Comparison of ENCODE assay signal across 28 mouse cellular contexts in the genomic region with DNA sequence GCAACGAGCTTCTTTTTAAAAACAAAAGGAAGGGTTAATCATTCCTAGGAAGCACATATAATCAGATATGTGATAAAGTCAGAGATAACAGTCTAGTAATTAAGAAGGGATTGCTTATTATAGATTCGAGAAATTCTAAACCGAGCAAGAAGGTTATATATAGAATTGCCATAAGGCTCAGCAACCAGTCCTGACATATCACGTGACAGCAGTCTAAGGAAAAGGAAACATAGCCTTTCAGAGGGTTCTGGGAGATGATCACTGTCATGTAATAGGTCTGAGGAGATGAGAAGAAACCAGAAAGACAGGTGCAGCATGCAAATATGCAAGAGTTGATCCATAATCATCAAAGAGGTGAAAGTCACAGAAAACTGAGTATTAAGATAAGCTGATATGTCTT. TPM values are rescaled to one million over a fixed set of nuclear protein-coding genes. Genes with fewer than 3 reads are reported as not detected.
DNase-seq lines count a peak whose midpoint lies in the region; ATAC-seq and TF ChIP-seq lines count a peak whose summit lies in the region.
"Had no signal": no experiment of that assay in that cellular context is flagged by ENCODE, and none has a peak within 500 bp of the region (broad histone marks: within the 10 kb centered on the region; RNA-seq: fewer than 3 reads in every experiment).

No protein-coding gene starts in this region.

- no peak overlapping the region for H3K27ac ChIP-seq in forebrain, embryonic 13.5 days
- H3K27ac ChIP-seq in forebrain, embryonic 12.5 days: no peak overlapping the region
- peak overlapping the region; percentile 87 for H3K27ac ChIP-seq in embryonic fibroblast, embryonic 13.5 days (ENCODE audit: insufficient read depth, low read length)
- H3K27ac ChIP-seq: embryonic facial prominence, embryonic 13.5 days; heart, embryonic 15.5 days; hindbrain, embryonic 10.5 days; hindbrain, embryonic 13.5 days; intestine, embryonic 15.5 days had no signal

- DNase-seq in frontal cortex, postnatal 14 days (ENCODE audit: low spot score in 2 of 2): no peak
- peak; percentile 44 for DNase-seq in skeletal muscle tissue, adult 2 months (ENCODE audit: low read depth, low spot score)
- no peak for DNase-seq in left cerebral cortex, adult 18-20 months (ENCODE audit: low spot score in 2 of 2)
- DNase-seq: adrenal gland, postnatal 36 days; B cell, adult 2 months; cerebellum, adult 11 months; cerebellum, adult 2 months; cerebellum, adult 9-11 months; cerebellum, postnatal 25 days; gastrocnemius, postnatal 25 days; heart, postnatal 10 days; heart, postnatal 36 days; kidney, adult 11 months had no signal

- no peak overlapping the region for H3K9ac ChIP-seq in forebrain, embryonic 13.5 days
- no peak overlapping the region for H3K9ac ChIP-seq in forebrain, embryonic 12.5 days
- H3K9ac ChIP-seq: embryonic facial prominence, embryonic 13.5 days; heart, embryonic 12.5 days; heart, embryonic 15.5 days; hindbrain, embryonic 13.5 days; intestine, embryonic 15.5 days had no signal

- no peaks in the 10 kb centered on the region for H3K27me3 ChIP-seq in forebrain, embryonic 13.5 days
- H3K27me3 ChIP-seq in forebrain, embryonic 12.5 days: no peaks in the 10 kb centered on the region
- H3K27me3 ChIP-seq: CH12.LX; embryonic facial prominence, embryonic 13.5 days; heart, embryonic 12.5 days; heart, embryonic 15.5 days; hindbrain, embryonic 13.5 days; intestine, embryonic 15.5 days; Patski had no signal

- TF ChIP-seq POLR2A in embryonic fibroblast, embryonic 13.5 days (IDR thresholded peaks at IDR 0.05; ENCODE audit: low read depth, low read length): no peak

- no peak overlapping the region for H3K4me3 ChIP-seq in forebrain, embryonic 13.5 days
- H3K4me3 ChIP-seq in forebrain, embryonic 12.5 days (replicated peaks): no peak overlapping the region
- H3K4me3 ChIP-seq in embryonic fibroblast, embryonic 13.5 days (ENCODE audit: insufficient read depth, low read length): no peak overlapping the region
- H3K4me3 ChIP-seq: embryonic facial prominence, embryonic 13.5 days; heart, embryonic 12.5 days; heart, embryonic 15.5 days; hindbrain, embryonic 10.5 days; hindbrain, embryonic 13.5 days; intestine, embryonic 15.5 days had no signal

- no peaks in the 10 kb centered on the region for H3K9me3 ChIP-seq in forebrain, embryonic 13.5 days (replicated peaks)
- H3K9me3 ChIP-seq in forebrain, embryonic 12.5 days: no peaks in the 10 kb centered on the region
- H3K9me3 ChIP-seq: embryonic facial prominence, embryonic 13.5 days; G1E; heart, embryonic 12.5 days; heart, embryonic 15.5 days; hindbrain, embryonic 10.5 days; hindbrain, embryonic 13.5 days; intestine, embryonic 15.5 days had no signal

- H3K4me2 ChIP-seq in forebrain, embryonic 13.5 days: no peak overlapping the region
- H3K4me2 ChIP-seq in forebrain, embryonic 12.5 days: no peak overlapping the region
- H3K4me2 ChIP-seq: embryonic facial prominence, embryonic 13.5 days; heart, embryonic 12.5 days; heart, embryonic 15.5 days; hindbrain, embryonic 13.5 days; intestine, embryonic 15.5 days had no signal

- no peaks in the 10 kb centered on the region for H3K4me1 ChIP-seq in forebrain, embryonic 13.5 days
- peaks cover 3% of the 10 kb centered on the region; the same call in 1 of the 2 replicates for H3K4me1 ChIP-seq in forebrain, embryonic 12.5 days
- peaks cover 6% of the 10 kb centered on the region for H3K4me1 ChIP-seq in embryonic fibroblast, embryonic 13.5 days (ENCODE audit: control insufficient read depth, insufficient read depth, low read length)
- H3K4me1 ChIP-seq: heart, embryonic 15.5 days; intestine, embryonic 15.5 days had no signal

- WGBS in forebrain, embryonic 13.5 days: 81% methylated on average over 4 of the region's 4 CpGs
- WGBS in forebrain, embryonic 12.5 days: 83% methylated on average over 4 of the region's 4 CpGs

- no peaks in the 10 kb centered on the region for H3K36me3 ChIP-seq in forebrain, embryonic 13.5 days (ENCODE audit: poor library complexity, severe bottlenecking)
- no peaks in the 10 kb centered on the region for H3K36me3 ChIP-seq in forebrain, embryonic 12.5 days (replicated peaks)
- H3K36me3 ChIP-seq: embryonic facial prominence, embryonic 13.5 days; G1E; heart, embryonic 12.5 days; heart, embryonic 15.5 days; hindbrain, embryonic 10.5 days; hindbrain, embryonic 13.5 days; intestine, embryonic 15.5 days had no signal

- ATAC-seq in forebrain, embryonic 13.5 days: peak; percentile 21; the same call in 1 of the 2 replicates
- ATAC-seq in forebrain, embryonic 12.5 days (ENCODE audit: low FRiP score): no peak
- peak; percentile 66 for ATAC-seq in frontal cortex, adult (ENCODE audit: low TSS enrichment)
- ATAC-seq: forebrain, embryonic 16.5 days; hindbrain, embryonic 16.5 days; intestine, embryonic 15.5 days had no signal

- no peak for TF ChIP-seq CTCF in embryonic fibroblast, embryonic 13.5 days (IDR thresholded peaks at IDR 0.05; ENCODE audit: borderline replicate concordance, insufficient read depth, low read length)

RNA-seq across cellular contexts. Expression of a gene that starts 59.3 kb away (rescaled TPM):
- 0.44 and 0.59 TPM in 2 replicates for polyA plus RNA-seq in forebrain, embryonic 13.5 days (2015; fragmentation: Nextera tagmentation; extraction: Ambion mirVana)
- 0.77 and 1.00 TPM in 2 replicates for polyA plus RNA-seq in forebrain, embryonic 12.5 days (2016; fragmentation: Nextera tagmentation; extraction: Ambion mirVana)
- polyA plus RNA-seq in embryonic fibroblast, embryonic 13.5 days (2011; ENCODE audit: insufficient read length, low read depth, missing spikeins): 14.7 TPM in 2 replicates
- 1 to 10 TPM; 4.1 TPM for total RNA-seq in left cerebral cortex, adult 18-20 months (2021)
- polyA plus RNA-seq: G1E had no signal
